Mouse (Mus musculus) heart, postnatal 0 days (tissue): ENCODE data around the gene Ring1. TPM values are rescaled to one million over a fixed set of nuclear protein-coding genes. Genes with fewer than 3 reads are reported as not detected.

Source experiments
- ATAC-seq: fragments of 200-750 bp; cut with Nextera tagmentation; 2 replicates; pipeline ENCODE4 v1.8.0; 2017; ENCODE audit warnings: low read depth, moderate number of reproducible peaks, moderate library complexity; ENCODE audit not compliant: insufficient read depth
- DNase-seq: peaks from one replicate; pipeline ENCODE4 v3.0.0-alpha.2; 2016; ENCODE audit warnings: low spot score
- H3K27ac ChIP-seq: fragments of 300-500 bp; sonication (generic); 2 replicates; pipeline ENCODE4 v1.5.1; 2014; ENCODE audit warnings: low read depth, mild to moderate bottlenecking
- H3K27me3 ChIP-seq: fragments of 300-500 bp; sonication (generic); 2 replicates; pipeline ENCODE4 v1.6.1; 2014; ENCODE audit warnings: low read length, mixed read lengths; ENCODE audit not compliant: control insufficient read depth, insufficient read depth
- H3K36me3 ChIP-seq: fragments of 300-500 bp; sonication (generic); replicated peaks from 2 replicates; pipeline ENCODE4 v1.6.1; 2014; ENCODE audit warnings: low read length, mixed read lengths; ENCODE audit not compliant: control insufficient read depth, insufficient read depth
- H3K4me1 ChIP-seq: fragments of 300-500 bp; sonication (generic); 2 replicates; pipeline ENCODE4 v1.6.1; 2014; ENCODE audit warnings: antibody characterized with exemption; ENCODE audit not compliant: control insufficient read depth, insufficient read depth
- H3K4me2 ChIP-seq: fragments of 300-500 bp; sonication (generic); 2 replicates; pipeline ENCODE4 v1.6.1; 2014; ENCODE audit warnings: low read depth, mild to moderate bottlenecking, low read length, moderate library complexity
- H3K4me3 ChIP-seq: fragments of 300-500 bp; sonication (generic); 2 replicates; pipeline ENCODE4 v1.5.1; 2014; ENCODE audit warnings: low read depth, low read length
- H3K9ac ChIP-seq: fragments of 300-500 bp; sonication (generic); replicated peaks from 2 replicates; pipeline ENCODE4 v1.6.1; 2014; ENCODE audit warnings: low read depth, low read length, mixed read lengths
- H3K9me3 ChIP-seq: fragments of 300-500 bp; sonication (generic); replicated peaks from 2 replicates; pipeline ENCODE4 v1.6.1; 2016; ENCODE audit warnings: low read length; ENCODE audit not compliant: control insufficient read depth
- CTCF ChIP-seq: IDR thresholded peaks from 2 replicates; pipeline ENCODE4 v1.5.1; 2016; ENCODE audit warnings: antibody characterized with exemption, control low read depth, low read depth
- EP300 ChIP-seq: IDR thresholded peaks from 2 replicates; pipeline ENCODE4 v1.6.1; 2016; ENCODE audit warnings: antibody characterized with exemption, low read depth
- WGBS: fragments of 180-500 bp; shearing (Covaris S2); extraction: QIAGEN DNeasy Blood & Tissue Kit; methylation state at CpG from one replicate; pipeline ENCODE4 v1.1.7; 2014; 5-methylcytosine and 5-hydroxymethylcytosine counted together
- polyA plus RNA-seq: library from polyadenylated mRNA; unstranded; fragments of >200 nt; fragmentation: Nextera tagmentation; extraction: Ambion mirVana; gene quantifications from 2 replicates; pipeline ENCODE4 v1.2.1, GENCODE M21; 2015
- total RNA-seq: library from RNA; depleted of rRNA; stranded (reverse); fragments of >200 nt; gene quantifications from 2 replicates; pipeline ENCODE4 v1.2.3, GENCODE M21; 2014; ENCODE audit warnings: low replicate concordance

The Ring1 gene
- total and polyA plus RNA-seq, 2 experiments from 2014 or later = 10.3 to 22.5 TPM

DNA sequence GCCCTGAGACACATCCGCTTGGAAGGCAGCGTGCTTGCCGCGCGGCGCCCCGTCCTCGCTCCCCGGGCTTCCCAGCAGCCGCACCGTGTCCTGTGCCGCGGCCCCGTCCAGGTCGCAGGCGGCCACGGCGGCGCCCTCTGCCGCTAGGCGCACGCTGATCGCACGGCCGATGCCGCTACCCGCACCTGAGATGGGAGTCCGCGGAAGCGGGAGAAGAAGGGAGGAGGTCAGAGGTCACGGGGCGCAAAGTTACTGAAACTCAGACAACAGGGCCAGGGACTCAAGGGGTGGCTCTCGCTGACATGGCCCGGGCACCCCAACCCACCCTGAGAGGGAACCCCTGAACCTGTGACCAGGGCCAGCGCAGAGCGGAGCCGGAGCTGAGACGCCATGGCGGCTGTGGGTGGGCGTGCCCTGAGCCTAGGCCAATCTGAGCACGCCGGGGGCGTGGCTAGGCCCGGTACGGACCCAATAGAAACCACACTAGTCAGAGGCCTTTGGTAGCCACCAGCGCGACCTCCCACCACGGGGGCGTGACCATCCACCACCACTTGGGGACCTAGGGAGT lies 3.3 kb upstream of the Ring1 start, which contains the start of gene H2-Ke6:
H2-Ke6 (minus strand) TSS at position 405 of the 568 bp plus-strand sequence.
- peaks cover 19% of the 10 kb centered on the region for H3K36me3 ChIP-seq
- TF ChIP-seq EP300 = no peak
- TF ChIP-seq CTCF = no peak; the same call in 1 of the 2 replicates
- H3K27ac ChIP-seq = peak within 1 kb of the TSS; percentile 69
- under 1% methylated on average over 49 of the region's 49 CpGs for WGBS
- peak within 1 kb of the TSS; percentile 67 for H3K4me3 ChIP-seq
- H3K9ac ChIP-seq = peak within 1 kb of the TSS; percentile 66
- no peaks in the 10 kb centered on the region for H3K27me3 ChIP-seq
- ATAC-seq (peak; percentile 65), DNase-seq (peak; percentile 87)
- peak within 1 kb of the TSS; percentile 94 for H3K4me2 ChIP-seq
- H3K4me1 ChIP-seq = peaks cover 39% of the 10 kb centered on the region
- no peaks in the 10 kb centered on the region for H3K9me3 ChIP-seq

DNA sequence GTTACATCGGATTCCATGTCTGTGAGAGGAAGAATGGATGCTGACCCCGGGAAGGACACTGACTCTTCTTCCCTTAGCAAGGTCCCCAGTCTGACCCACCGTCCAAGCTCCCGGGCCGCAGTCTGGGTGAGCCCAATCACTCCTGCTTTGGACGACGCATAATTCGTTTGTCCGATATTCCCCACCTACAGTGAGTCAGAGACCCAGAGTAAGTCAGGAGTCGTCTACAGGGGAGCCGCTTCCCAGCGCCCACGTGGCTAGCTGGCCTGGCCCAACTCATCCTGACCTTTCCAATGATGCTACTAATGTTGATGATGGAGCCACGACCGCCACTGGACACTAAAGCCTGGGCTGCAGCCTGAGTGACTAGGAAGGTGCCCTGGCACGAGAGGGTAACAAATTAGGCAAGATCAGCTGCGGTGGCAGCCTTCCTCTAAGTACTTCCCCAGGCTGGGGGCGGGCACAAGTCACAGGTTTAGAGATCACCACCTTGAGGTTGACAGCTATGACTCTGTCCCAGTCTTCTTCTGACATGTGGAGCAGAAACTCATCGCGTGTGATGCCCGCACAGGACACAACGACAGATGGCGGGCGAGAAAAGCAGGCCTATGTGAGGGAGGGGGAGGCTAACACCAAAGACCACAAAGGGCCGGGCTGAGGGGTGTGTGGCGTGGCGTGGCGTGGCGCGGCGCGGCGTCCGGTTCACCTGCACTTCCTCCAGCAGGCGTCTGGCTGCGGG lies 2.6 kb upstream of the Ring1 start:
- H3K9ac ChIP-seq = peak overlapping the region; percentile 66
- peak overlapping the region; percentile 94 for H3K4me2 ChIP-seq
- no peaks in the 10 kb centered on the region for H3K9me3 ChIP-seq
- no peaks in the 10 kb centered on the region for H3K27me3 ChIP-seq
- no peak for ATAC-seq
- DNase-seq = no peak
- H3K27ac ChIP-seq = peak overlapping the region; percentile 69
- H3K36me3 ChIP-seq = peaks cover 24% of the 10 kb centered on the region
- no peak for TF ChIP-seq EP300
- TF ChIP-seq CTCF = no peak
- H3K4me3 ChIP-seq = peak overlapping the region; percentile 67
- 14% methylated on average over 36 of the region's 36 CpGs for WGBS
- H3K4me1 ChIP-seq = peaks cover 35% of the 10 kb centered on the region

- DNase-seq (no peak), ATAC-seq (no peak)
- H3K27me3 ChIP-seq = no peaks in the 10 kb centered on the region
- H3K9ac ChIP-seq = no peak overlapping the region
- H3K4me2 ChIP-seq = no peak overlapping the region
- 52% methylated on average over 2 of the region's 2 CpGs for WGBS
- no peak overlapping the region for H3K27ac ChIP-seq
- no peak overlapping the region for H3K4me3 ChIP-seq
- peaks cover 35% of the 10 kb centered on the region for H3K4me1 ChIP-seq
- peaks cover 24% of the 10 kb centered on the region for H3K36me3 ChIP-seq
- TF ChIP-seq EP300 (no peak), CTCF (no peak)
- H3K9me3 ChIP-seq = no peaks in the 10 kb centered on the region
These were observed 1.7 kb upstream of the Ring1 start for GRCm38 (mm10) chr17:34026221-34026620.

DNA sequence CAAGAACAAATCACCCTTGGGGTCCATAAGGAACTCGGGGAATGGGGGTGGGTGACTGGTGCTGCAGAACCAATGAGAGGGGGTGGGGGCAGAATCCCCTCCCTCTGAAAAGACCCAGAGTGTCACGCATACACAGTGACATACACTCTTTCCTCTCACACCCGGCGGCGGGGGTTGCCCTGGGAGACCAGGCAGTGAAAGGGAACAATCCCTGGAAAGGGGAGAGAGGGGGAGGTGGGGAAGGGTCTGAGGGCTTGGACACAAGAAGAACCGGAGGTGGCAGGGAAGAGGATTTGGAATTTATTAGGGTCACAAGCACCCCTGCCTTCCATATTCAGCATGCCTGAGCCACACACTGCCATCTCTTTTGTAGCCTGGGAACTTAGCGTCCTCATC lies 1.3 kb upstream of the Ring1 start:
- no peaks in the 10 kb centered on the region for H3K27me3 ChIP-seq
- peaks cover 26% of the 10 kb centered on the region for H3K36me3 ChIP-seq
- 37% methylated on average over 7 of the region's 7 CpGs for WGBS
- ATAC-seq = no peak
- TF ChIP-seq CTCF (no peak), EP300 (no peak)
- no peaks in the 10 kb centered on the region for H3K9me3 ChIP-seq
- H3K4me1 ChIP-seq = peaks cover 33% of the 10 kb centered on the region
- no peak overlapping the region for H3K9ac ChIP-seq
- DNase-seq = no peak
- H3K4me3 ChIP-seq = no peak overlapping the region
- H3K27ac ChIP-seq = no peak overlapping the region
- peak overlapping the region; percentile 97; the same call in 1 of the 2 replicates for H3K4me2 ChIP-seq

DNA sequence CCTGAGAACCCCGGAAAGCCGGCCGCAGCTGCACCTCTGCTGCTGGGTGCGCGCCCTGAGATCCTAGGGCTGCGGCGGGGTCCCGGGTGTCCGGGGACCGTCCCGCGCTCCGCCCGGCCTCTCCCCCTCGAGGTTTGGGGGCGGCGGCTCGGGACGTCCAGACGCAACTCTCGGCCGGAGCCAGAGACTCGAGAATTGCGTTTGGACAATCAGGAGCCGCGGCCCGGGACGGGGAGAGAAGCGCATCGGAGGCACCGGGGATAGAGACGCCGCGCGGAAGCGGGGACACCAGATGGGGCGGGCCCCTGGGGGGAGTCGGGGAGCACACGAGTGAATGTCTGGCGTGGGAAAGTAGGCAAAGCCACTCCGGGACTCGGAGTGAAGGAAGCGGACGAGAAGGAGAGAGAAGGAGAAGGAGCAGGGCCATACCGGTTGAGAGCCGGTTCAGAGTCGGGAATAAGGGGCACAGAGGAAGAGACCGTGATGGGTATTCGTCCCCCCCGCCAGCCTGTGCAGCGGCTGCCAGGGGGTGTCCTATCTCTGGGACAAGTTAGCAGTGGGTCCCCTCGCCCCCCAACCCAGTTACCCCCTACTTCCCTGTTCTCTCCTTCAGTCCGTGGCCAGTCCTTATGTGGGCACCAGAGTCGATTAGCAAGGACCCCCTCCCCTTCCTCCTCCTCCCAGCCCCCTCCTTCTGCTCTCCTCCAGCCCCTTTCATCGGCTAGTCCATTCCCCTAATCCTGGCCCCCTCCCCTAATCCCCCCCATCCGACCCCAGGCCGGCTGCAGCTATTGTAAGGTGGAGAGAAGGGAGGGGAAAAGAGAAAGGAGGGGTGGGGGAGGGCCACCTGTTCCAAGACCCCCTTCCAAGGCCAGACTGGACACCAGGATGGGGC lies 628 bp upstream of the Ring1 start:
- Histone ChIP-seq H3K4me1 (peaks cover 26% of the 10 kb centered on the region), H3K9ac (peak overlapping the region; percentile 89), H3K4me2 (peak overlapping the region; percentile 97), H3K27ac (peak overlapping the region; percentile 85), H3K9me3 (no peaks in the 10 kb centered on the region), H3K36me3 (peaks cover 27% of the 10 kb centered on the region), H3K4me3 (peak overlapping the region; percentile 76), H3K27me3 (no peaks in the 10 kb centered on the region)
- DNase-seq = no peak
- peak; percentile 12 for ATAC-seq
- no peak for TF ChIP-seq EP300
- no peak for TF ChIP-seq CTCF
- WGBS = under 1% methylated on average over 57 of the region's 57 CpGs
